Mouse (Mus musculus) liver, embryonic 13.5 days (tissue): ENCODE measurements around the gene Krt9. TPM values are rescaled to one million over a fixed set of nuclear protein-coding genes. Genes with fewer than 3 reads are reported as not detected.
"Not testable (repeated sequence)": the region's sequence is repeated elsewhere in the genome, so short reads cannot be mapped to it uniquely, and the experiment has no call there.

Source experiments
- ATAC-seq: fragments of 200-750 bp; cut with Nextera tagmentation; 2 replicates; pipeline ENCODE4 v1.8.0; 2017; ENCODE audit warnings: low read depth, mild to moderate bottlenecking, moderate number of reproducible peaks, moderate library complexity
- DNase-seq: peaks from one replicate; pipeline ENCODE4 v3.0.0; 2022
- H3K27ac ChIP-seq: fragments of 300-500 bp; sonication (generic); 2 replicates; pipeline ENCODE4 v1.5.1; 2015; ENCODE audit warnings: moderate library complexity, mild to moderate bottlenecking, inconsistent platforms
- H3K27me3 ChIP-seq: fragments of 300-500 bp; sonication (generic); 2 replicates; pipeline ENCODE4 v1.6.1; 2015; ENCODE audit warnings: mild to moderate bottlenecking, inconsistent platforms
- H3K36me3 ChIP-seq: fragments of 300-500 bp; sonication (generic); 2 replicates; pipeline ENCODE4 v1.6.1; 2015; ENCODE audit warnings: mild to moderate bottlenecking, inconsistent platforms
- H3K4me1 ChIP-seq: fragments of 300-500 bp; sonication (generic); replicated peaks from 2 replicates; pipeline ENCODE4 v1.6.1; 2015; ENCODE audit warnings: inconsistent platforms
- H3K4me2 ChIP-seq: fragments of 300-500 bp; sonication (generic); 2 replicates; pipeline ENCODE4 v1.6.1; 2015; ENCODE audit warnings: inconsistent platforms, mild to moderate bottlenecking, moderate library complexity
- H3K4me3 ChIP-seq: fragments of 300-500 bp; sonication (generic); replicated peaks from 2 replicates; pipeline ENCODE4 v1.5.1; 2015; ENCODE audit warnings: mild to moderate bottlenecking, inconsistent platforms
- H3K9ac ChIP-seq: fragments of 300-500 bp; sonication (generic); 2 replicates; pipeline ENCODE4 v1.6.1; 2015; ENCODE audit warnings: mild to moderate bottlenecking, inconsistent platforms
- H3K9me3 ChIP-seq: fragments of 300-500 bp; sonication (generic); replicated peaks from 2 replicates; pipeline ENCODE4 v1.6.1; 2016; ENCODE audit warnings: inconsistent platforms
- WGBS: fragments of 180-500 bp; shearing (Covaris S2); methylation state at CpG from one replicate; pipeline ENCODE4 v1.1.7; 2015; ENCODE audit not compliant: insufficient replicate concordance; 5-methylcytosine and 5-hydroxymethylcytosine counted together
- polyA plus RNA-seq: library from polyadenylated mRNA; unstranded; fragments of >200 nt; fragmentation: Nextera tagmentation; extraction: Ambion mirVana; gene quantifications from 2 replicates; pipeline ENCODE4 v1.2.1, GENCODE M21; 2015

The Krt9 gene
- polyA plus RNA-seq = not detected in 2 replicates

GRCm38 (mm10) chr11:100192992-100193391 lies at the start of gene Krt9:
TSS of gene Krt9 (minus strand) at chr11:100193246.
- 30% methylated on average over 9 of the region's 9 CpGs for WGBS
- Histone ChIP-seq H3K27ac (no peak within 1 kb of the TSS), H3K9me3 (peaks cover 2% of the 10 kb centered on the region; the same call in 1 of the 2 replicates), H3K4me3 (no peak within 1 kb of the TSS), H3K27me3 (no peaks in the 10 kb centered on the region; the same call in 1 of the 2 replicates), H3K9ac (no peak within 1 kb of the TSS), H3K36me3 (no peaks in the 10 kb centered on the region), H3K4me2 (no peak within 1 kb of the TSS), H3K4me1 (no peaks in the 10 kb centered on the region)
- DNase-seq (no peak), ATAC-seq (no peak)

GRCm38 (mm10) chr11:100240272-100240671 lies 47.2 kb upstream of the Krt9 start:
- DNase-seq, H3K27me3 ChIP-seq, H3K4me3 ChIP-seq, H3K36me3 ChIP-seq, H3K4me2 ChIP-seq, H3K9ac ChIP-seq, H3K9me3 ChIP-seq, ATAC-seq, H3K27ac ChIP-seq, H3K4me1 ChIP-seq: not testable (repeated sequence)
- 73% methylated on average over 4 of the region's 4 CpGs for WGBS

GRCm38 (mm10) chr11:100221741-100222140 lies 28.7 kb upstream of the Krt9 start:
- Histone ChIP-seq H3K27me3 (no peaks in the 10 kb centered on the region), H3K9me3 (no peaks in the 10 kb centered on the region), H3K4me3 (no peak overlapping the region), H3K36me3 (no peaks in the 10 kb centered on the region), H3K9ac (no peak overlapping the region), H3K27ac (no peak overlapping the region), H3K4me2 (no peak overlapping the region), H3K4me1 (no peaks in the 10 kb centered on the region)
- DNase-seq (no peak), ATAC-seq (no peak)
- WGBS = 48% methylated on average over 8 of the region's 8 CpGs

GRCm38 (mm10) chr11:100219304-100219703 lies 26.3 kb upstream of the Krt9 start:
- H3K4me1 ChIP-seq = no peaks in the 10 kb centered on the region
- no peaks in the 10 kb centered on the region for H3K27me3 ChIP-seq
- no peaks in the 10 kb centered on the region for H3K36me3 ChIP-seq
- no peak for DNase-seq
- no peak for ATAC-seq
- H3K9me3 ChIP-seq = no peaks in the 10 kb centered on the region
- no peak overlapping the region for H3K9ac ChIP-seq
- H3K4me2 ChIP-seq = no peak overlapping the region
- WGBS = 59% methylated on average over 4 of the region's 4 CpGs
- no peak overlapping the region for H3K4me3 ChIP-seq
- H3K27ac ChIP-seq = no peak overlapping the region

GRCm38 (mm10) chr11:100208542-100208941 lies 15.5 kb upstream of the Krt9 start:
- H3K4me2 ChIP-seq = no peak overlapping the region
- H3K36me3 ChIP-seq = no peaks in the 10 kb centered on the region
- H3K4me3 ChIP-seq = no peak overlapping the region
- DNase-seq (no peak), ATAC-seq (no peak)
- no peak overlapping the region for H3K27ac ChIP-seq
- H3K4me1 ChIP-seq = no peaks in the 10 kb centered on the region
- WGBS = 23% methylated on average over 6 of the region's 6 CpGs
- no peak overlapping the region for H3K9ac ChIP-seq
- no peaks in the 10 kb centered on the region for H3K27me3 ChIP-seq
- no peaks in the 10 kb centered on the region for H3K9me3 ChIP-seq

- DNase-seq (no peak), ATAC-seq (no peak)
- H3K9me3 ChIP-seq = no peaks in the 10 kb centered on the region
- no peak within 1 kb of the TSS for H3K4me2 ChIP-seq
- H3K4me3 ChIP-seq = no peak within 1 kb of the TSS
- no peak within 1 kb of the TSS for H3K27ac ChIP-seq
- no peaks in the 10 kb centered on the region for H3K27me3 ChIP-seq
- WGBS = 73% methylated on average over 8 of the region's 8 CpGs
- no peaks in the 10 kb centered on the region for H3K4me1 ChIP-seq
- no peak within 1 kb of the TSS for H3K9ac ChIP-seq
- no peaks in the 10 kb centered on the region for H3K36me3 ChIP-seq
Measured at GRCm38 (mm10) chr11:100207498-100207897, 14.5 kb upstream of the Krt9 start, which contains the start of gene Krt14. TSS of gene Krt14 (minus strand) at chr11:100207548.

GRCm38 (mm10) chr11:100203448-100203847 lies 10.4 kb upstream of the Krt9 start:
- ATAC-seq = no peak
- Histone ChIP-seq H3K36me3 (no peaks in the 10 kb centered on the region), H3K4me1 (no peaks in the 10 kb centered on the region), H3K9me3 (no peaks in the 10 kb centered on the region), H3K4me2 (no peak overlapping the region), H3K27me3 (no peaks in the 10 kb centered on the region), H3K4me3 (no peak overlapping the region), H3K9ac (no peak overlapping the region), H3K27ac (no peak overlapping the region)
- WGBS = 16% methylated on average over 6 of the region's 6 CpGs
- DNase-seq = no peak

GRCm38 (mm10) chr11:100202906-100203305 lies 9.9 kb upstream of the Krt9 start:
- no peaks in the 10 kb centered on the region for H3K9me3 ChIP-seq
- H3K4me1 ChIP-seq = no peaks in the 10 kb centered on the region
- WGBS = 50% methylated on average over 4 of the region's 4 CpGs
- DNase-seq (no peak), ATAC-seq (no peak)
- H3K4me2 ChIP-seq = no peak overlapping the region
- no peak overlapping the region for H3K4me3 ChIP-seq
- H3K27me3 ChIP-seq = no peaks in the 10 kb centered on the region
- H3K9ac ChIP-seq = no peak overlapping the region
- H3K36me3 ChIP-seq = no peaks in the 10 kb centered on the region
- no peak overlapping the region for H3K27ac ChIP-seq

- WGBS = 36% methylated on average over 8 of the region's 8 CpGs
- DNase-seq (no peak), ATAC-seq (no peak)
Measured at GRCm38 (mm10) chr11:100200104-100200820, 7.2 kb upstream of the Krt9 start.

GRCm38 (mm10) chr11:100198666-100199065 lies 5.6 kb upstream of the Krt9 start:
- ATAC-seq (no peak), DNase-seq (no peak)
- WGBS = 50% methylated on average over 4 of the region's 4 CpGs
- Histone ChIP-seq H3K27ac (no peak overlapping the region), H3K4me2 (no peak overlapping the region), H3K27me3 (no peaks in the 10 kb centered on the region), H3K36me3 (no peaks in the 10 kb centered on the region), H3K4me3 (no peak overlapping the region), H3K9me3 (no peaks in the 10 kb centered on the region), H3K9ac (no peak overlapping the region), H3K4me1 (no peaks in the 10 kb centered on the region)

More at GRCm38 (mm10) chr11:100200104-100200820, 7.2 kb upstream of the Krt9 start:
- Histone ChIP-seq H3K36me3 (no peaks in the 10 kb centered on the region), H3K9me3 (no peaks in the 10 kb centered on the region), H3K4me3 (no peak overlapping the region), H3K27me3 (no peaks in the 10 kb centered on the region), H3K4me1 (no peaks in the 10 kb centered on the region), H3K9ac (no peak overlapping the region), H3K27ac (no peak overlapping the region), H3K4me2 (no peak overlapping the region)

GRCm38 (mm10) chr11:100191820-100192219 lies 1.2 kb downstream of the Krt9 start:
- Histone ChIP-seq H3K36me3 (no peaks in the 10 kb centered on the region), H3K9ac (no peak overlapping the region), H3K27me3 (no peaks in the 10 kb centered on the region; the same call in 1 of the 2 replicates), H3K9me3 (peaks cover 7% of the 10 kb centered on the region; the same call in 1 of the 2 replicates), H3K4me2 (no peak overlapping the region), H3K27ac (no peak overlapping the region), H3K4me1 (no peaks in the 10 kb centered on the region), H3K4me3 (no peak overlapping the region)
- WGBS = 84% methylated on average over 3 of the region's 3 CpGs
- DNase-seq (no peak), ATAC-seq (no peak)

GRCm38 (mm10) chr11:100186736-100187135 lies 6.3 kb downstream of the Krt9 start:
- DNase-seq = no peak
- Histone ChIP-seq H3K9ac (no peak overlapping the region), H3K4me3 (no peak overlapping the region), H3K4me1 (no peaks in the 10 kb centered on the region), H3K27me3 (no peaks in the 10 kb centered on the region), H3K4me2 (no peak overlapping the region), H3K9me3 (peaks cover 8% of the 10 kb centered on the region; the same call in 1 of the 2 replicates), H3K36me3 (no peaks in the 10 kb centered on the region), H3K27ac (no peak overlapping the region)
- ATAC-seq = no peak
- 61% methylated on average over 8 of the region's 8 CpGs for WGBS
